Mouse (Mus musculus): Measurements from ENCODE around the gene Gnai3. TPM values are rescaled to one million over a fixed set of nuclear protein-coding genes. Genes with fewer than 3 reads are reported as not detected.

Gene Gnai3
- polyA plus RNA-seq, 1 experiment from 2014 or later = 171 TPM

- Histone ChIP-seq H3K27ac (ENCODE audit: low read depth) (no peak overlapping the region), H3K27me3 (replicated peaks; ENCODE audit: control insufficient read depth, insufficient read depth, low read length) (no peaks in the 10 kb centered on the region), H3K9me3 (ENCODE audit: control insufficient read depth, low read length) (no peaks in the 10 kb centered on the region), H3K36me3 (ENCODE audit: control insufficient read depth, insufficient read depth, low read length) (peaks cover 6% of the 10 kb centered on the region; the same call in 1 of the 2 replicates), H3K4me3 (ENCODE audit: low read depth, low read length) (no peak overlapping the region), H3K9ac (ENCODE audit: low read length) (no peak overlapping the region), H3K4me1 (replicated peaks; ENCODE audit: control insufficient read depth, insufficient read depth, low read length) (no peaks in the 10 kb centered on the region; the same call in 1 of the 2 replicates), H3K4me2 (ENCODE audit: low read length) (no peak overlapping the region)
- 65% methylated on average over 6 of the region's 6 CpGs for WGBS
- DNase-seq (ENCODE audit: low spot score) = no peak
- no peak for ATAC-seq (replicated peaks; ENCODE audit: low FRiP score, low TSS enrichment, low read depth)
Observed at GRCm38 (mm10) chr3:108067370-108067934, 78.5 kb downstream of the Gnai3 start.

GRCm38 (mm10) chr3:108065551-108065950 is 80.4 kb downstream of the Gnai3 start:
- WGBS = 83% methylated on average over 9 of the region's 9 CpGs

DNA sequence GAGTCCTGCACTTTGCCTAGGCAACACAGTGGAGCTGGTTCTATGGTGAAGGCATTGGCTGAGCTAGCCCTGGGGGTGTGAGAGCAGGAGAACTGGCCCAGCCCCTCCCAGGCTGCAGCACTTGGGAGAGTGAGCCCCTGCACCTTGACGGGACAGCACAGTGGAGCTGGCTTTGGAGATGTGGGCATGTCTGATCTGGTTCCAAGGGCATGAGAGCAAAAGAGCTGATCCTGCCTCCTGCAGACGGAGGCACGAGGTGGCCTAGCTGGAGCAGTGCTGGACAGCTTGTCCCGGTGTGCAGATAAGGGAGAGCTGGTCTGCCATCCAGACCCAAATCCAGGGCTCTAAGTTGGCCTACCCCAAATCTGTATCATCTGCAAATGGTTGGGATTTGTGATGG is 81.3 kb downstream of the Gnai3 start:
- no peak overlapping the region for H3K4me3 ChIP-seq (ENCODE audit: low read depth, low read length)
- H3K9ac ChIP-seq (ENCODE audit: low read length) = no peak overlapping the region
- no peaks in the 10 kb centered on the region for H3K9me3 ChIP-seq (ENCODE audit: control insufficient read depth, low read length)
- no peaks in the 10 kb centered on the region for H3K27me3 ChIP-seq (replicated peaks; ENCODE audit: control insufficient read depth, insufficient read depth, low read length)
- no peak overlapping the region for H3K4me2 ChIP-seq (ENCODE audit: low read length)
- no peaks in the 10 kb centered on the region for H3K36me3 ChIP-seq (ENCODE audit: control insufficient read depth, insufficient read depth, low read length)
- WGBS = 75% methylated on average over 4 of the region's 4 CpGs
- H3K27ac ChIP-seq (ENCODE audit: low read depth) = no peak overlapping the region
- no peak for DNase-seq (ENCODE audit: low spot score)
- no peak for ATAC-seq (replicated peaks; ENCODE audit: low FRiP score, low TSS enrichment, low read depth)
- H3K4me1 ChIP-seq (replicated peaks; ENCODE audit: control insufficient read depth, insufficient read depth, low read length) = no peaks in the 10 kb centered on the region; the same call in 1 of the 2 replicates

More at GRCm38 (mm10) chr3:108065551-108065950, 80.4 kb downstream of the Gnai3 start:
- Histone ChIP-seq H3K4me2 (ENCODE audit: low read length) (no peak overlapping the region), H3K4me1 (replicated peaks; ENCODE audit: control insufficient read depth, insufficient read depth, low read length) (no peaks in the 10 kb centered on the region; the same call in 1 of the 2 replicates), H3K27ac (ENCODE audit: low read depth) (no peak overlapping the region), H3K4me3 (ENCODE audit: low read depth, low read length) (no peak overlapping the region), H3K36me3 (ENCODE audit: control insufficient read depth, insufficient read depth, low read length) (no peaks in the 10 kb centered on the region), H3K27me3 (replicated peaks; ENCODE audit: control insufficient read depth, insufficient read depth, low read length) (no peaks in the 10 kb centered on the region), H3K9ac (ENCODE audit: low read length) (no peak overlapping the region), H3K9me3 (ENCODE audit: control insufficient read depth, low read length) (no peaks in the 10 kb centered on the region)
- DNase-seq (ENCODE audit: low spot score) (no peak), ATAC-seq (replicated peaks; ENCODE audit: low FRiP score, low TSS enrichment, low read depth) (no peak)

- no peak overlapping the region for H3K9ac ChIP-seq (ENCODE audit: low read length)
- no peak overlapping the region for H3K4me3 ChIP-seq (ENCODE audit: low read depth, low read length)
- H3K9me3 ChIP-seq (ENCODE audit: control insufficient read depth, low read length) = no peaks in the 10 kb centered on the region
- no peak overlapping the region for H3K27ac ChIP-seq (ENCODE audit: low read depth)
- H3K4me1 ChIP-seq (replicated peaks; ENCODE audit: control insufficient read depth, insufficient read depth, low read length) = no peaks in the 10 kb centered on the region
- ATAC-seq (replicated peaks; ENCODE audit: low FRiP score, low TSS enrichment, low read depth) = no peak
- WGBS = 79% methylated on average over 8 of the region's 8 CpGs
- no peaks in the 10 kb centered on the region for H3K27me3 ChIP-seq (replicated peaks; ENCODE audit: control insufficient read depth, insufficient read depth, low read length)
- H3K4me2 ChIP-seq (ENCODE audit: low read length) = no peak overlapping the region
- no peaks in the 10 kb centered on the region for H3K36me3 ChIP-seq (ENCODE audit: control insufficient read depth, insufficient read depth, low read length)
- no peak for DNase-seq (ENCODE audit: low spot score)
Observed at GRCm38 (mm10) chr3:108062648-108063047, 83.3 kb downstream of the Gnai3 start.

GRCm38 (mm10) chr3:108061420-108061819 is 84.5 kb downstream of the Gnai3 start:
- Histone ChIP-seq H3K36me3 (ENCODE audit: control insufficient read depth, insufficient read depth, low read length) (no peaks in the 10 kb centered on the region), H3K9me3 (ENCODE audit: control insufficient read depth, low read length) (no peaks in the 10 kb centered on the region), H3K4me1 (replicated peaks; ENCODE audit: control insufficient read depth, insufficient read depth, low read length) (no peaks in the 10 kb centered on the region), H3K27ac (ENCODE audit: low read depth) (no peak overlapping the region), H3K4me3 (ENCODE audit: low read depth, low read length) (no peak overlapping the region), H3K27me3 (replicated peaks; ENCODE audit: control insufficient read depth, insufficient read depth, low read length) (no peaks in the 10 kb centered on the region), H3K9ac (ENCODE audit: low read length) (no peak overlapping the region), H3K4me2 (ENCODE audit: low read length) (peak overlapping the region; percentile 39)
- DNase-seq (ENCODE audit: low spot score) = peak; percentile 82
- 0 out of 2 replicates have a peak, but pooled peaks have one; percentile 24 for ATAC-seq (replicated peaks; ENCODE audit: low FRiP score, low TSS enrichment, low read depth)
- WGBS = 12% methylated on average over 7 of the region's 7 CpGs

Other genes starting within 250 kb of the Gnai3 start
- 21.3 and 23.4 TPM in 2 replicates for gene Gstm7, start 214.3 kb downstream of the Gnai3 start, polyA plus RNA-seq (2014; fragmentation: Nextera tagmentation; extraction: Ambion mirVana)
- 8.7 and 11.6 TPM in 2 replicates for gene Gstm6, start 202.4 kb downstream of the Gnai3 start, polyA plus RNA-seq (2014; fragmentation: Nextera tagmentation; extraction: Ambion mirVana)
- gene Gstm3, start 176.9 kb downstream of the Gnai3 start, polyA plus RNA-seq (2014; fragmentation: Nextera tagmentation; extraction: Ambion mirVana) = 27.3 and 41.6 TPM in 2 replicates
- gene Gstm2, start 159.7 kb downstream of the Gnai3 start, polyA plus RNA-seq (2014; fragmentation: Nextera tagmentation; extraction: Ambion mirVana) = 140 and 141 TPM in 2 replicates
- gene Gstm1, start 128.2 kb downstream of the Gnai3 start, polyA plus RNA-seq (2014; fragmentation: Nextera tagmentation; extraction: Ambion mirVana) = 186 and 220 TPM in 2 replicates
- 20.4 and 20.6 TPM in 2 replicates for gene Gstm4, start 101.3 kb downstream of the Gnai3 start, polyA plus RNA-seq (2014; fragmentation: Nextera tagmentation; extraction: Ambion mirVana)
- 38.6 and 42.2 TPM in 2 replicates for gene Ampd2, start 59.5 kb downstream of the Gnai3 start, polyA plus RNA-seq (2014; fragmentation: Nextera tagmentation; extraction: Ambion mirVana)
- gene Gnat2, start 53.4 kb downstream of the Gnai3 start, polyA plus RNA-seq (2014; fragmentation: Nextera tagmentation; extraction: Ambion mirVana) = 0.93 and 1.6 TPM in 2 replicates
- gene Gpr61, start 8.7 kb upstream of the Gnai3 start, polyA plus RNA-seq (2014; fragmentation: Nextera tagmentation; extraction: Ambion mirVana) = 0.04 and 0.26 TPM in 2 replicates
- 3.0 and 3.5 TPM in 2 replicates for gene Amigo1, start 40.2 kb upstream of the Gnai3 start, polyA plus RNA-seq (2014; fragmentation: Nextera tagmentation; extraction: Ambion mirVana)
- 2.3 and 2.6 TPM in 2 replicates for gene Cyb561d1, start 55.1 kb upstream of the Gnai3 start, polyA plus RNA-seq (2014; fragmentation: Nextera tagmentation; extraction: Ambion mirVana)
- gene Atxn7l2, start 64.8 kb upstream of the Gnai3 start, polyA plus RNA-seq (2014; fragmentation: Nextera tagmentation; extraction: Ambion mirVana) = 15.3 and 15.5 TPM in 2 replicates
- gene Sypl2, start 80.5 kb upstream of the Gnai3 start, polyA plus RNA-seq (2014; fragmentation: Nextera tagmentation; extraction: Ambion mirVana) = 0.08 and 0.36 TPM in 2 replicates
- gene Psma5, start 110.8 kb upstream of the Gnai3 start, polyA plus RNA-seq (2014; fragmentation: Nextera tagmentation; extraction: Ambion mirVana) = 319 and 324 TPM in 2 replicates
- 11.4 and 13.5 TPM in 2 replicates for gene Sort1, start 137.9 kb upstream of the Gnai3 start, polyA plus RNA-seq (2014; fragmentation: Nextera tagmentation; extraction: Ambion mirVana)
- not detected in 2 replicates for gene Mybphl, start 218.8 kb upstream of the Gnai3 start, polyA plus RNA-seq (2014; fragmentation: Nextera tagmentation; extraction: Ambion mirVana)
- gene Psrc1, start 237.7 kb upstream of the Gnai3 start, polyA plus RNA-seq (2014; fragmentation: Nextera tagmentation; extraction: Ambion mirVana) = 35.1 and 41.4 TPM in 2 replicates

Measured in intestine, embryonic 14.5 days (tissue).